Mouse (Mus musculus): ENCODE results near the gene Runx1.

DNA sequence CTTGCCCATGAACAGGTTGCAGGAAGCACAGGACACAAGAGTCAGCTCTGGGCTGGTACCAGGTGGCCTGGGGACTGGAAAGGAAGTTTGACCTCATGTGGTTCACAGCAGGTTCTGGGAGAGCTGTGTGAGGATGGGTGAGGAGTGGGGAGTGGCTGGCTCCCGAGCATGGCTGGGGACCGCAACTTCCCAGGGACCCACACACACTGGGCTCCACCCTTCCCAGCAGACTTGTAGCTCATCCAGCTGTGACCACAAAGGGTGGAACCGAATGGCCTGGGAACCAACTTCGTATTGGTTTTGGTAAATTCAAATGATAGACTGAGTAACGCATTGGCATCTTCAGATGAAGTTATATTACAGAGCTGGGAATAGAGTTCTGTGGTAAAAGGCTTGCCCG lies 43.5 kb downstream of the Runx1 start:
- TF ChIP-seq CTCF (IDR thresholded peaks at IDR 0.05; ENCODE audit: borderline replicate concordance, control insufficient read depth, extremely low read depth, insufficient read depth, low read length, poor library complexity) (no peak), POLR2A (IDR thresholded peaks at IDR 0.05; ENCODE audit: control insufficient read depth, extremely low read depth, insufficient read depth, low read length, poor library complexity) (no peak)
